Mouse (Mus musculus) neural tube, embryonic 11.5 days (tissue): ENCODE measurements at regions not wholly inside any gene's neighbourhood (a gene's known extent, or its start where the extent isn't known, plus 50 kb on each side); places are given as distances from the start of the nearest gene placed in this dataset.

Experiments used
- ATAC-seq: fragments of 200-750 bp; cut with Nextera tagmentation; 2 replicates; pipeline ENCODE4 v1.8.0; 2017; ENCODE audit warnings: moderate number of reproducible peaks, mild to moderate bottlenecking, moderate TSS enrichment, moderate library complexity; ENCODE audit not compliant: insufficient read depth, low FRiP score, low TSS enrichment
- DNase-seq: peaks from one replicate; pipeline ENCODE4 v3.0.0-alpha.2; 2015; ENCODE audit warnings: low spot score
- H3K27ac ChIP-seq: fragments of 300-500 bp; sonication (generic); 2 replicates; pipeline ENCODE4 v1.5.1; 2014; ENCODE audit warnings: low read depth, mild to moderate bottlenecking, low read length
- H3K27me3 ChIP-seq: fragments of 300-500 bp; sonication (generic); 2 replicates; pipeline ENCODE4 v1.6.1; 2014; ENCODE audit warnings: mild to moderate bottlenecking, low read length, mixed read lengths; ENCODE audit not compliant: control insufficient read depth, insufficient read depth
- H3K36me3 ChIP-seq: fragments of 300-500 bp; sonication (generic); 2 replicates; pipeline ENCODE4 v1.6.1; 2014; ENCODE audit warnings: mild to moderate bottlenecking, low read length, moderate library complexity, mixed read lengths; ENCODE audit not compliant: control insufficient read depth, insufficient read depth
- H3K4me1 ChIP-seq: fragments of 300-500 bp; sonication (generic); 2 replicates; pipeline ENCODE4 v1.6.1; 2014; ENCODE audit warnings: low read length, mixed read lengths; ENCODE audit not compliant: control insufficient read depth, insufficient read depth
- H3K4me2 ChIP-seq: fragments of 300-500 bp; sonication (generic); 2 replicates; pipeline ENCODE4 v1.6.1; 2014; ENCODE audit warnings: low read depth, mild to moderate bottlenecking, moderate library complexity
- H3K4me3 ChIP-seq: fragments of 300-500 bp; sonication (generic); 2 replicates; pipeline ENCODE4 v1.5.1; 2014; ENCODE audit warnings: low read depth, low read length
- H3K9ac ChIP-seq: fragments of 300-500 bp; sonication (generic); 2 replicates; pipeline ENCODE4 v1.6.1; 2014; ENCODE audit warnings: mild to moderate bottlenecking, low read length
- H3K9me3 ChIP-seq: fragments of 300-500 bp; sonication (generic); 2 replicates; pipeline ENCODE4 v1.6.1; 2016; ENCODE audit warnings: low read length; ENCODE audit not compliant: control insufficient read depth
- WGBS: fragments of 180-500 bp; shearing (Covaris S2); extraction: QIAGEN DNeasy Blood & Tissue Kit; methylation state at CpG from one replicate; pipeline ENCODE4 v1.1.7; 2014; 5-methylcytosine and 5-hydroxymethylcytosine counted together

DNA sequence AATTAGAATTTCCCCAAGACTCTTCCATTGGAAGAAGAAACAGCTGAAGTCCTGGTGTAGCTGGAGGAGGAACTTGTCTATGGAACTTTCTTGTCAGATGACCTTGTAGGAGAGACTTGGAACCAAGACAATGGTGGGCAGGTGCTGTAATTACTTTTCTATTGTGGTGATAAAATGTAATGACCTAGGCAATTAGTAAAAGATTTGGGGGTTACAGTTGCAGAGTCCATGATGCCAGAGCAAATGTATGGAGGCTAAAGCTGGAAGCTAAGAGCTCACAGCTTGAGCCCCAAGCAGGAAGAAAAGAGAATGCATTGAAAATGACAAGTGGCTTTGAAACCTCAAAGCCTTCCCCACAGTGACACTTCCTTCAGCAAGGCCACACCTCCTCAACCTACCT, 208.6 kb upstream of the Glra1 start:
- Histone ChIP-seq H3K9ac (no peak overlapping the region), H3K36me3 (no peaks in the 10 kb centered on the region), H3K27ac (no peak overlapping the region), H3K9me3 (no peaks in the 10 kb centered on the region), H3K4me1 (no peaks in the 10 kb centered on the region), H3K4me2 (no peak overlapping the region), H3K4me3 (no peak overlapping the region), H3K27me3 (no peaks in the 10 kb centered on the region)
- ATAC-seq (no peak), DNase-seq (no peak)

DNA sequence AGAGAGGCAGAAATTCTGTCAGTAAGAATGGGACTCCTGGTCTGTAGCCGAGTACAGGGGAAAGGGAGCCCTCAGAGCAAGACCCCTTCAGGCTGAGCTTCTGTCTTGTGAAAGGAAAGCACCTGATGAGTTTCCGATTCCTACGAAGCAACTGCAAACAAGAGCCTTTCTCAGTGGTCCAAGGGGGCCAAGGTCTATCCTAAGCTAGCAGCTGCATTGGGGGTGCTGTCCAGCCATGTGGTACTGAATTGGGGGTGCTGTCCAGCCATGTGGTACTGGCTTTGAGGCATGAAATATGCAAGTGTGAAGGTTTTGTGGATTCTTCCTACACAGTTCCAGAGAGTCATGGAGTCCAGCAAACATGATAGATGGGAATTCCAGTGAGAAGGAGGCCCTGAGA, 202.7 kb upstream of the Glra1 start:
- Histone ChIP-seq H3K9ac (no peak overlapping the region), H3K27me3 (no peaks in the 10 kb centered on the region), H3K36me3 (no peaks in the 10 kb centered on the region), H3K9me3 (no peaks in the 10 kb centered on the region), H3K27ac (no peak overlapping the region), H3K4me2 (no peak overlapping the region), H3K4me1 (no peaks in the 10 kb centered on the region), H3K4me3 (no peak overlapping the region)
- peak; percentile 19 for DNase-seq
- 85% methylated on average over 3 of the region's 3 CpGs for WGBS
- ATAC-seq = no peak

DNA sequence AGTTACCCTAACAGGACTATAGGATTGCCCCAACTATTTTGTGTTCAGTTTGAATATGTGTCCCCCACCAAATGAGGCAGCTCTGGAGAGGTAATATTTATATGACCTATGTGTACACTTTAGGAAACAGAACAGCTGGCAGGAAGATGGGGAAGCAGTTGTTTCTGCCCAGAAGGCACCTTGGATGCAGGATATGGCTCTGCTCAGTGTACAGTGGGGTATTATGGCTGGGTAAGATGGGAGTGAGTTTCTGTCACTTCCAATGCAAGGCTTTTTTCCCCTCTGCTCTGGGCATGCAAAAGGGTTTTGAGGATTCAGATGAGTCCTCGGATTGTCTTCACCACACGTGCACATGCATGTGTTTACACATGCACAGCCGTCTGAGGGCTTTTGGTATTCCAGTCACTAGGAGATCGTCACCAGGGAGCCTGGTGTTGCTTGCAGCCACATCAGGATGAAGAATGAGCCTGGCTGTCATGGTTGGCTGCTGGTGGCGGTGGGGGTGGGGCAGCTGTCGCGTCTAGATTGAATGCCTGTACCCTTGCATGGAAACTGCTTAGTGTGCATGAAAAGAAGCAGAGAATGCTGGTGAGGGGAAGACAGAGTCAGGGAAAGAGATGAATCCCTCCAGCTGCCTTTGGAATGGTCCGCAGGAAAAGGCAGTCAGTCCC, 183.3 kb upstream of the Glra1 start:
- 10% methylated on average over 8 of the region's 8 CpGs for WGBS
- peaks cover 13% of the 10 kb centered on the region for H3K4me1 ChIP-seq
- no peak overlapping the region for H3K9ac ChIP-seq
- no peaks in the 10 kb centered on the region for H3K9me3 ChIP-seq
- DNase-seq = peak; percentile 91
- no peak overlapping the region for H3K4me3 ChIP-seq
- H3K4me2 ChIP-seq = no peak overlapping the region; the same call in 1 of the 2 replicates
- H3K27me3 ChIP-seq = no peaks in the 10 kb centered on the region
- no peaks in the 10 kb centered on the region for H3K36me3 ChIP-seq
- peak; percentile 90 for ATAC-seq
- peak overlapping the region; percentile 67 for H3K27ac ChIP-seq

DNA sequence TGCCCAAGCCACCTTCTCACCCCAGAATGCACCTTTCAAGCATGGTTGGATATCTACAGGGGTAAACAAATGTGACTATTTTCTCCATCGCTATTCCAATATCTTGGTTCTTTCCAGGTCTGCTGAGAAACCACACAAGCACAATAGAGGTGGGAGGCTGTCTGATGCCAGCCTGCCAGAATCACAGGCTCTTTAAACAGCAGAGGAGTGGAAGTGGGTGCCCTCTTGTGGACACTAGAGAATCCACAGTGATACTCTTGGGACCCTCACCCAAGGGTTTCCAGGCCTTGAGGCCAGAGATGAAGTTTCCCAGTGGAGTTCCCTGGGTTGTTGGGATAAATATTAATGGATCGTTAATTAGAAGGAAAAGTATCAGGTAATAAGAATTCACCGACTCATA, 181.6 kb upstream of the Glra1 start:
- 78% methylated on average over 3 of the region's 3 CpGs for WGBS
- ATAC-seq = no peak
- no peaks in the 10 kb centered on the region for H3K27me3 ChIP-seq
- H3K27ac ChIP-seq = no peak overlapping the region
- H3K9ac ChIP-seq = no peak overlapping the region
- H3K4me1 ChIP-seq = peaks cover 13% of the 10 kb centered on the region
- H3K9me3 ChIP-seq = no peaks in the 10 kb centered on the region
- peak; percentile 50 for DNase-seq
- H3K4me2 ChIP-seq = no peak overlapping the region
- H3K36me3 ChIP-seq = no peaks in the 10 kb centered on the region
- H3K4me3 ChIP-seq = no peak overlapping the region

DNA sequence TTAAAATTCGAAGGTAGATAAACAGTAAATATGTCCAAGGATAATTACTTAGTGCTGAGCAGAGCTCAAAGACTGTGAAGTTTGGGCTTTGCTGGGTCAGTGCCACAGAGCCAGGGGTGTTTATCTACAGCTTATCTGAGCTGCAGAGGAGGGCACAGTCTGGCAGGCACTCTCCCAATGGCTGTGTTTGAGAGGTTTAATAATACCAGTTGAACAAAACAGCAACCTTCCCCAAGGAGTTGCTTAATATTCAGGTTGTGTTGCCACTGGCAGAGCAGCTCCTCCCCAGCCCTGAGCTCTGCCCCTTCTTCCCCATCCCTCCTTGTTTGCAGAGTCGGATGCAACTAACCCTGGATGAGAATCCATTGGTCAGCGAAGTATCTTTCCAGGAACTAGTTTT, 173.0 kb upstream of the Glra1 start:
- WGBS = 85% methylated on average over 3 of the region's 3 CpGs
- ATAC-seq (no peak), DNase-seq (no peak)
- H3K27me3 ChIP-seq = no peaks in the 10 kb centered on the region
- H3K4me3 ChIP-seq = no peak overlapping the region
- H3K36me3 ChIP-seq = no peaks in the 10 kb centered on the region
- no peak overlapping the region for H3K4me2 ChIP-seq
- no peaks in the 10 kb centered on the region for H3K9me3 ChIP-seq
- no peaks in the 10 kb centered on the region for H3K4me1 ChIP-seq
- H3K9ac ChIP-seq = no peak overlapping the region
- no peak overlapping the region for H3K27ac ChIP-seq

DNA sequence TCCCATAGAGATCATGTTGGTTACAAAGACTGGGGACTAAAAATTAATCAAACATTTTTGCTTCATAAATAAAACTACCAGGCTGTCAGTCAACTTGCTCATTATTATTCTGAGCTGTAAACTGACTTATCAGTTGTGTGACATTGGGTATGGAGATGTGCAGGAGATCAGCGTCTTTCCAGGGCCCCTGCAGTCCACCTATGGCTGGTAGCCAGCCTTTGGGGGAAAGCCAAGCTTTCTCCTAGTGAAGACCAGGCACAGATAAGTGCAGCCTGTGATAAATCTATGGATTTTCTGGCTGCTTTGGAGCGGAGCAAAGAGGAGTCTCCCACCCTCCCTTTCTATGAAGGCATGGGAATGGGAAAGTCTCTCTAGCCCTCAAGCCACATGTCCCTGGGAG, 172.0 kb upstream of the Glra1 start:
- Histone ChIP-seq H3K27me3 (no peaks in the 10 kb centered on the region), H3K9me3 (no peaks in the 10 kb centered on the region), H3K4me2 (no peak overlapping the region), H3K9ac (no peak overlapping the region), H3K4me1 (no peaks in the 10 kb centered on the region), H3K36me3 (no peaks in the 10 kb centered on the region), H3K27ac (no peak overlapping the region), H3K4me3 (no peak overlapping the region)
- whole genome bisulfite sequencing = 92% methylated on average over 2 of the region's 2 CpGs
- no peak for ATAC-seq
- DNase-seq = no peak

DNA sequence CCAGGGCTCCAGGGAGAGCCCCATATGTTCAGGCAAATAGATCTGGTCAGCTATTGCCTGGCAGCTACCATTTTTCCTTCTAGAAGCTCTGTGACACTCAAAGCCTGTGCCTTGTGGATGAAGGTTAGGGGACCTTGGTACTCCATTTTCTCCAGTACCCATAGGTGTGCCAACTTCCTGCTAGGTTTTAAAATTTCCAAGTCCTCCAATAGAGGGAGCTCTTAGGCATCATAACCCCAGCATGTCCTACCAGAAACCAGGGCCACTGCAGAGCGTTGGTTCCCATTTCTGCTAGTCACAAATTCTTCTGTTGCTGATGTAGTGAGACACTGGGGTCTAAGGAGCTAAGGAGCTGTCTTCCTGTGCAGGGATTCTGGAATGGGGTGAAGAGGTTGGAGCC, 165.3 kb upstream of the Glra1 start:
- Histone ChIP-seq H3K4me2 (no peak overlapping the region), H3K4me3 (no peak overlapping the region), H3K27ac (0 out of 2 replicates have a peak overlapping the region, but pooled peaks have one; percentile 11), H3K9ac (no peak overlapping the region), H3K9me3 (no peaks in the 10 kb centered on the region), H3K4me1 (peaks cover 5% of the 10 kb centered on the region; the same call in 1 of the 2 replicates), H3K36me3 (no peaks in the 10 kb centered on the region), H3K27me3 (no peaks in the 10 kb centered on the region)
- DNase-seq = no peak
- ATAC-seq = no peak
- 83% methylated on average over 1 of the region's 1 CpGs for WGBS

DNA sequence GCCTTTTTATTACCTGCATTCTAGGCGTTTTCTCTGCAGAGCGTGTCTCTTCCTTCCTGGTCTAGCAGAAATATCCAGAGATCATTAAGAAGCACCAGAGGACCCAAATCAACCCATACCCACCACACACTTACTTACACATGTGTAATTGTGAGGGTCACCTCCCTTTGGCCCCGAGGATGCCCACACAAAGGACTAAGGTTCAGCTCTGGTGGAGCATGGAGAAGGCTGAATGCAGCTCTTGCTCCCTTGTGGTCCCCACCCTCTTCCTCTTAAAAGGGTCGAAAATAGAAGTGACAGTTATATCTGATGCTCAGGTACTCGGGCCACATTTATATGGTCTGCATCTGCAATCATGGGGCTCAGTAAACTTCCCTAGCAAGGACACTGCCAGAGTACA, 164.5 kb upstream of the Glra1 start:
- no peak for DNase-seq
- Histone ChIP-seq H3K4me2 (no peak overlapping the region), H3K9ac (no peak overlapping the region), H3K9me3 (no peaks in the 10 kb centered on the region), H3K27ac (peak overlapping the region; percentile 11; the same call in 1 of the 2 replicates), H3K4me3 (no peak overlapping the region), H3K36me3 (no peaks in the 10 kb centered on the region), H3K4me1 (peaks cover 5% of the 10 kb centered on the region; the same call in 1 of the 2 replicates), H3K27me3 (no peaks in the 10 kb centered on the region)
- ATAC-seq = no peak
- 48% methylated on average over 5 of the region's 5 CpGs for WGBS

DNA sequence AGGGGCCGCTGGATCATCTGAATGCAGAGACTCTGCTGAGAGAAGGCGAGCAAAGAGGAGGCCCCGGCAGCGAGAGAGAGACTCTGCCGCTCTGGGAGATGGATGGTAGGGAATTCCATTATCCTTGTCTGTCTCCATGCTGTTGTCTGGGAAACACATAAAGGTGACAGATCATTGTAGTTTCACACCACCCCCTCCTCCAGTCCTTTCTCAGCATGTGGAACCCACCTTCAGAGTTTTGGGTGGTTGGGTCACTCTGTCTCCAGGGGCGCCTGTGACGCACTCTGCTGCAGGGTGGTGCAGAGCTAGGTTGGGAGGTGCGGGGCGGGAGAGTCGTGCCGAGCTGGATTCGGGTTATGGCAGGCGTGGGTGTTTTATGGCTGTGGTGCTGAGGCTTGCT, 164.1 kb upstream of the Glra1 start:
- Histone ChIP-seq H3K27ac (peak overlapping the region; percentile 69), H3K9ac (no peak overlapping the region), H3K4me1 (peaks cover 5% of the 10 kb centered on the region; the same call in 1 of the 2 replicates), H3K9me3 (no peaks in the 10 kb centered on the region), H3K36me3 (no peaks in the 10 kb centered on the region), H3K4me3 (no peak overlapping the region), H3K27me3 (no peaks in the 10 kb centered on the region), H3K4me2 (peak overlapping the region; percentile 27; the same call in 1 of the 2 replicates)
- ATAC-seq = peak; percentile 72
- DNase-seq = peak; percentile 51
- 31% methylated on average over 13 of the region's 13 CpGs for WGBS
